Mouse (Mus musculus) ES-CJ7 (cell line): ENCODE data around the gene Nr2e3.
"Not testable (repeated sequence)": the region's sequence is repeated elsewhere in the genome, so short reads cannot be mapped to it uniquely, and the experiment has no call there.

Experiments used
- DNase-seq: peaks from one replicate; pipeline ENCODE4 v3.0.0; 2011; ENCODE audit warnings: low read depth, low spot score

The Nr2e3 gene

DNA sequence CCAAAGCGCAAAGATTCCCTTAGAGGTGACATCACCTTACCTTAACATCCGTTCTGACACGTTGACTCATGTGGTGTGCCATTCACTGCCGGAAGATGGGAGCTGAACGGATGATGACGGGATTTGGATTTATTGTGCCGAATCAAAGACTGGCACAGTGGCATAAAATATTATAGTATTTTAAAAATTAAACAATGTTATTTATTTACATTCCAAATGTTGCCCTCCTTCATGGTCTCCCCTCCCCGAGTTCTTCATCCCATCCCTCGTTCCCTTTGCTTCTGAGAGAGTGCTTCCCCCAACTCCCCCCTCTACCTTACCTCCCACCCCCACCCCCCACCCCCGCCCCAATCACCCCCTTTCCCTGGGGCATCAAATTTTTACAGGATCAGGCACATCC lies at the start of gene Nr2e3:
TSS of gene Nr2e3 (minus strand) at position 101 of the 400 bp plus-strand sequence.
- no peak for DNase-seq

DNA sequence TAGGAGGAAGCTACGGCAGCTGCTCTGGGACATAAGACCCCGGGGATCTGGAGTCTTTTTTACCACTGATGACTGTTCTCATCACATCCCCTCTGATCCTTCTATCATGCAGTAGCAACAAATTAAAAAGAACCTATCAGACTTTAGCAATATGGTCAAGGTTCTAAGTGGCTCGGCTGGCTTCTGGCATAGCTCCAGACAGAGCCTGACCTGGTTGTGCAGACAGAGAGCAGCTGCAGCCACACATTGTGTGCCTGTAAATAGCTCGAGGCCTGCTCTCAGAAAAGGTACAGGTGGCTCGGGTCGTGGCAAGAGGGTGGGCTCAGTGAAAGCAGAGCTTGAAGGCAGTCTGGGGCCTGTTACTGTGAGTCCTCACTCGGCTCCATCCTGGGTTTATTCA lies 48.5 kb upstream of the Nr2e3 start:
- no peak for DNase-seq

GRCm38 (mm10) chr9:60002323-60002722 lies 41.9 kb upstream of the Nr2e3 start:
- no peak for DNase-seq

DNA sequence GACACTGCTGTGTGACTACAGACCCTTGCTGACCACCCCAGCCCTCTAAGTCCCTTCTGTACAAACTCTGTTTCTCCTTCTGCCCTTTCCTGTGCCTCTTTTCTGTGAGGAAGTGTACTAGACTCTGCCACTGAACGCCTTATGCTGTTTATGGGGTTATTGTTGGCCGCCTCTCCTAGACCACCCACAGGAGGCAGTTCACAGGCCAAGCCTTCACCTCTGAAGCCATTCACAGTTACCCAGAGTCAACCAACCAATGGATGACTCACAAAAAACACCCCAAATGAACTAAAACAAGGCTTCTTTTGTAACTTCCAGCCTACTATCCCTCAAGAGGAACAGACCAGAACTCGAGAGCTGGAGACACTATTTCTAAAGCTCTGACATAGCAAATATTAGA lies 41.0 kb upstream of the Nr2e3 start:
- no peak for DNase-seq

- no peak for DNase-seq
Measured at GRCm38 (mm10) chr9:59997725-59998124, 37.3 kb upstream of the Nr2e3 start.

DNA sequence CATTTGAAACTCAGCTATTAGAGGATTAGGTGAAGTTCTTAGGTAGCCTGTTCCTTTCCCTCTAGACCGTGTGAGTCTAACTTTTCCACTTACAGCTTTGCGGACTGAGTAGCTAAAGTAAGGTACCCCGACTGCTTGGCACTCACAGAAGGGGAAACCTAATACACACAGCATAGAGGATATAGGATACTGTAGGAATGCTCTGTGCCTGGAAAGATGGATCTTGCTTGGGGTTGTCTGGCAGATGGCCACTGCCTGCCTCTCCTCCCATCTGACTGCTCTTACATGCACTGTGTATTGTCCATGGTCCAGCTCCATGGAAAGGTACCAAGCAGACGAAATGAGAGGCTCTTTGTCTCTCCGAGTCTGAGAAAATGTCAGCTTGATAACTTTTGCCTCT lies 30.9 kb upstream of the Nr2e3 start:
- DNase-seq = no peak

DNA sequence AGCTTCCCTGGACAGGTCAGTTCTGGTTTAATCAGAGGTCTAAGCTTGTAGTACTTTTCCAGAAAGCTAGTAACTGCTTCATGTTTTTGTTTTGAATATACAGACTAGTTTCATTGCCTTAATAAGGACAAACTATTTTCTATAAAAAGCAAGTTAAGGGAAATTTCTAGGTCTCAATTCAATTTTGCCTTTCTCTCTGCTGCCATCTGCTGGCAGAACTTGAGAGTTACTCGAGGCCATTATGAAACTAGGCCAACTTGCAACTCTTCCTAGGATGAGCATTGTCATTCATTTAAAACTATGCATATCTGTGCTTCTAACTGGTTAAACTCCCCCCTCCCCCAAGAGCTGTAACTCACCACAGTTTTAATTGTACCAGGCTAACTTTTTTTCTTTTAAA lies 29.4 kb upstream of the Nr2e3 start:
- peak; percentile 61 for DNase-seq

GRCm38 (mm10) chr9:59985900-59986572 lies 25.6 kb upstream of the Nr2e3 start:
- DNase-seq = no peak

DNA sequence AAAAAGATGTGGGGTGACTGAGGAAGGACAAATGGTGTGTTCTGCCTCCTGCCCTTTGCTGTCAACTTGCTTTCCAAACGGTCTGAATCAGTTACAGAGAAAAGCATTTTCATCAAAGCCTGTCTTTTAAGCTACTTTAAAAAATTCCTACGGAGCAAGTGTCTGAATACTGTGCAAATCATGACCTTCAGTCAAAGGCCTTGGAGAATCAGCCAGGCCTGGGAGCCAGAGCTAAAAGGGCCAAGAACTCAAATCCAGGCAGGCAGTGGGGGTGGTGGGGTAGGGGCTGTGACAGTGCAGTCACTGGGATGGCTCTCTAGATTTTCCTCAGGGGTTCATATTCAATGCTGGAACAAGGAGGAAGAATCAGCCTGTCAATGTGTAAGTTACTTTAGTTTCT lies 20.7 kb upstream of the Nr2e3 start:
- DNase-seq = no peak

GRCm38 (mm10) chr9:59971263-59971662 lies 10.8 kb upstream of the Nr2e3 start:
- no peak for DNase-seq

GRCm38 (mm10) chr9:59969383-59969782 lies 8.9 kb upstream of the Nr2e3 start:
- DNase-seq = peak; percentile 64

DNA sequence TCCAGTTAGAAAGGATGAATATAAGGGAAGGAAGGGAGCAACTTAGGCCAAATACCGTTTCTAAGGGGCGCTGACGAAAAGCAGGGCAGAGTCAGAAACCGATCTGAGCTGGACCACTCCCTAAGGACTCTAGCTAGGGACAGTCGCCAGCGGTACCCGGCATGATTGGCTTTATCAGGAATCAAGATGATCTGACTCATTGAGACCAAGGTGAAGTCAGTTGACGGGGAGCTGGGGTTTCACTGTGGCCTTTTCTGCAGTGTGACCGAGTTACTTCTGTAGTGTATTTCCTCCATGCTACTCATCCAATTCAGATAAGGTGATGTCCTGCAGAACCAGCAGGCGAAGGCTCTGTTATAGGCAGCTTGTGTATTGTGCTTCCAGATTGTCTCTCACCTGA lies 4.6 kb upstream of the Nr2e3 start:
- no peak for DNase-seq

DNA sequence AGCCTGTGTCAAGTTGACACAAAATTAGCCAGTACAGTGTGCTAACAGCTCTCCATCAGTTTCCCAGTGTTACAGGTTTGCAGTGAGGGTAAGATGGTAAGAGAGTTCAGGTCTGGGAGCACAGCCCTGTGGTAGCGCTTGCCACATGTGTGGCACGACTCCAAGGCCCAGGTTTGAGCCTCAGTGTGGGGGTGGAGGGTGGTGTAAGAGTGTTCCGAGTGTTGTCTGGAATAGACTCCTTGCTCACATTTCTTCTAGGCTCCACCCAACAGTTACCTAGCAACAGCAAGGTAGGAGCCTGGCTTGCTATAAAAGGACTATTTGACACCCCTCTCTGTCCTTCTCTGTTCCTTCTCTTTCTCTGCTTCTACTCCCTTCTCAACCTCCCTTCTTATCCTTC lies 3.9 kb upstream of the Nr2e3 start:
- DNase-seq = no peak

- no peak for DNase-seq
Measured at GRCm38 (mm10) chr9:59961201-59961955, 919 bp upstream of the Nr2e3 start.

DNA sequence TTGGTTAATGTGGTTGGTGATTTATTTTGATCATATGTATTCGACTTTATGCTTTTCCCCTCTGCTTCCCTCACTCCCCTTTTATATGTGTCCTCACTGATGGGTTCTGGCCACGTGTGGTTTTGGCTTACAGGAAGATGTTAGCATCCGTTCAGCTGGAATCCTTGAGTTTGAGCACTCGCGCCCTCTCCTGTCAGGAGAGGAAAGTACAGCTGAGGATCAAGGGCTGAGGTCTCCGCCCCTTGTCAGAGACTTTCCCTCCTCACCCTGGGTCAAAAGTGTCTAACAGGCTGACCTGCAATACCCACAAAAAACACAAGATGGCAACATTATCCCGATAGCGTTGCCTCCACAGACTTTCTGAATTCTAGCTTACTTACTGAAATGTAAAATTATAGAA lies 1.2 kb downstream of the Nr2e3 start:
- DNase-seq = peak; percentile 97

- DNase-seq = not testable (repeated sequence)
Measured at GRCm38 (mm10) chr9:59958115-59958514, 2.3 kb downstream of the Nr2e3 start.

GRCm38 (mm10) chr9:59956496-59956895 lies 4.0 kb downstream of the Nr2e3 start:
- DNase-seq = peak; percentile 50

DNA sequence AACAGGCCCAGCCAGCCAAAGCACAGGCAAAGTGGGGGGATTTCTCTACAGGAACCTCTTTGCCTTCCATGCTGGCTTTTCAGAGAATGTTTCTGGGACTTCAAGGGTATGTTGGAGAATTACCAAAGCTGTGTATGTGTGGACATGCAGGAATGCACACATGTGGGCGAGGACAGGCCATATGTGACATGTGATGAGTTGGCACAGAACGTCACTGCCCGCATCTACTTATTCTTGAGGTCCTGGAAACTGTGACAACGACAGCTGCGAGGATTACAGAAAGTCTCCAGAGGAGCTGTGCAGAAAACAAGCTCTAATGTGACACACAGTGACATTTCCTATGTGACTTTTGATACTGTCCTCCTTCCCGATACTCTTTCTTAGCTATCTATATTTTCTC lies 4.8 kb downstream of the Nr2e3 start:
- DNase-seq = no peak

DNA sequence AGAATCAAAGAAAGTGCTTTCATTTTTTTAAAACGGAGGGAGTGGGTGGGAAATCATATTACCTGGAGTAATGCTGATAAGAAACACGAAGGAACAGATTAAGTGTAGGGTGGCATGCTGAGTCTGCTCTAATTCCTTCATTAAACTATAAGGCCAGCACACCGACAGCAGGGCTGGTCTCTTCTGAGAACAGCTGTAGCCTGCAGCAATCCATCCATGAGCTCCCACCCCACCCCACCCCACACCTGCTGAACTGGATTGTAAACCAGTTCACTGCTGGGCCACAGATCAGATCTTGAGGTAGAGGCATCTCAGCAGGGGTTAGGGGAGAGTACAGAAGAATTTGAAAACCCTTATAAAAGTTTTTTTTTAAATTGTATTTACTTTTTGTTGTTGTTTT lies 5.3 kb downstream of the Nr2e3 start:
- no peak for DNase-seq

- DNase-seq = no peak
Measured at GRCm38 (mm10) chr9:59953556-59953955, 6.9 kb downstream of the Nr2e3 start.

- DNase-seq = no peak
Measured at GRCm38 (mm10) chr9:59952515-59953070, 7.9 kb downstream of the Nr2e3 start.

DNA sequence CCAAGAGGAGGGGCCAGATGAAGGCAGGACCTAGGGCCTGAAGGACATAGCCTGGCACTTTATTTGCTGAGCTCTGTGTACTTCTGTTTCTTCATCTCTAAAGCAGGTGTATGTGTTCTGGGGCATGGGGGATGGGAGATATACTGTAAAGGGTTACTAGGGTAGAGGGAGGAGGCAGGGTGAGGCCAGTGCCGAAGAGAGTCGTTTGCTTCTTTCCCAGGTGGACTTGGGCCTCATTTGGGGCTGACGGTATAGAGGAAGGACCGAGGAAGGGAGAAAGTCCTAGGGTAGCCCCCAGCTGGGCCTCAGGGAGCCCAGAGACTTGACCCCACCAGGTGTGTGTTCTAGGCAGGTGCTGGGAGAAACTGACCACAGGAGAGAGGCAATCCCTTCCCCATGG lies 8.5 kb downstream of the Nr2e3 start:
- no peak for DNase-seq
